Mouse (Mus musculus) thymus, postnatal 25 days (tissue): Measurements from ENCODE around the gene Syk.

Source experiments
- DNase-seq: peaks from one replicate; pipeline ENCODE4 v3.0.0; 2022

Syk gene

DNA sequence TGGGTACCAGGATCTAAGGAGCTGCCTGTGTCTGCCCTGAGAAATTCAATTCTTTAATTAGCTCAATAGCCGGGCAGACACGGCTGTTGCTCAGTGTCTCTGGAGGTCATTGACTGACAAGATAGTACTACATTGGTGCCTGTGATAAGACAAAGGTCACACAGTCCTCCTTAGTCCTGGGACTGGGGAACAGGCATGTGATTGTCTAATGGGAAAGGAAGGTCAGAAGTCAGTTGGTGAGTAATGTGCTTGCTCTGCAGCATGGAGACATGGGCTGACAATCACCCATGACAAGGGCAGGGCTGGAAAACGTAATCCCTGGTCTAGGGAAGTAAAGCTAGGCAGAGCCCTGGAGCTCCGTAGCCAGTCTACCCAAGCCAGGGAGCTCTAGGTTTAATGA is 19.8 kb downstream of the Syk start:
- no peak for DNase-seq

GRCm38 (mm10) chr13:52603704-52604349 is 20.9 kb downstream of the Syk start:
- no peak for DNase-seq

GRCm38 (mm10) chr13:52605006-52605405 is 22.0 kb downstream of the Syk start:
- DNase-seq: no peak

- DNase-seq: no peak
Measured at GRCm38 (mm10) chr13:52605911-52606310, 22.9 kb downstream of the Syk start.

DNA sequence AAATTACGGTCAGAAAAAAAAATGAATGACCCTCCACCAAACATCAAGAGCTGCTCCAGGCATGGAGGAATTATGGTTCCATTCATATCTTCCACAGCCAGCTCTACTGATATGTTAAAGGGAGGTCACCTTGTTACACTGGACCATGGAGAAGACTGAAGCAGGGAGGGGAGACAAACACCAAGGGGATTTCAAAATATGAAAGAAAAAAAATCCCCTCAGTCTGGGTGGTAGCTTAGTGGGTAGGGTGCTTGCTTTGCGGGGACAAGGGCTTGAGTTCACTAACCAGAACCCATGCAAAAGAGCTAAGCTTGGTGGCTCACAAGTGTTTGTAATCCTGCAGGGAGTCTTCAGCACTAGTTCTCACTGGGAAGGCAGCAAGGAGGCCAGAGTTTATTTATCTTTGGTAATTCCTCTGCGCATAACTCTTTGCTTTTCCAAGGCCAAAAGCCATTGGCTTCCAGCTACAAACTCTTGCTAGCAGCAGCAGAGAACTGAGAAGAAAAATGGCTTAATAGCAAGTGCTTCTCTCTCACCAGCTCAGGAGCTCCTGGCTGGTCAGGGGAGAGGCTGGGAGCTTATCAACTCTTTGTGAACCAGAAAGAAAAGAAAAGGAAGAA is 23.8 kb downstream of the Syk start:
- DNase-seq: no peak

DNA sequence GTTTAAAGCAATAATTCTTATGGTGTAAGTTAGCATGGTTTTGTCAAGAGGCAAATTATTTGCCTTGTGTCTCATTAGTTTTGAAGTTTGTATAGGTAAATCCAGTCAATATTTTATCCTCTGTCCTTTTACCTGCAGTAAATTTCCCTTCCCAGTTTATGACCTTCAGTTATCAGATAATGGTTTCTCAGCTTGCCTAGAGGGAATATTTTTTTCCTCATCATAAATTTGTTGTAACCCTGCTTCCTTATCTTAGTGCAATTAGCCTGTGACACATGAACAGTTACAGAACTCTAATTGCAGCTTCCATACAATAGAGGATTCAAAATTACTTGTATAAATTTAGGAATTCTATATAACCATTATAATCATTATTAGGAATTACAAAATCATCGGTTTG is 25.0 kb downstream of the Syk start:
- no peak for DNase-seq

DNA sequence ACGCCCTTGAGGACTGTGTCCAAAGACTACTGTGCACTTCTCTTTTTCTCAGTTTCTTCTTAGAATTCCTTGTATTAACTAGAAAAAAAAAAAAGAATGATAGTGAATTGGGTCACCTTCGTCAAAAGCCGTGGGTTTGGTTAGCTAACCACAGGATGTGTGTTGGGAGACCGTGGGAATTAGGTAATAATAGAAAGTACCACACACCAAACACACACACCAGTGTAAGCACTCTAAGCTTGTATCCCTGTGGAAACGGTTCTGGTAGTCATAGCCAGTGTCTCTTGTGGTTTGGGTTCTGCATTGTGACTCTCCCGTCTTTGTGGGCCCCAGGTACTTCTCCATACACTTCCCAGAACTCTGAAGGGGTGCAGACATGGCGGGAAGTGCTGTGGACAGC is 27.5 kb downstream of the Syk start:
- DNase-seq: no peak

DNA sequence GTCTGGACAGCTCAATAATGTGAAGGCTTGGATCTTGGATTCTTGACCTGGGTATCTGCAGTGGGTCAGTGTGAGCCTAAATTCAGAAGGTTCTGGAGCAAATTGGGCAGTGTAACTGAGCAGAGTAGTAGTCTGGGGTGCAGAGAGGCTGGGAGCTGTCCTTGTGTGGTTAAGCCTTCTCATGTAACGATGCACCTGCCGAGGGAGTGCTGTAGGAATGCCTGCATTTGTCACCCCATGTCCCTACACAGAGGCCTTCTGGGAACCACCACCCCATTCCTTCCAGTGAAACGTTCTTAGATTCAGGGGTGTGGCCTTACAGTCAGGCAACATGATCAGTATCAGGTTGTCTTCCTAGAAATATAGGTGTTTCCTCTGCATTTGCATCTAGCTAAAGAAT is 30.3 kb downstream of the Syk start:
- DNase-seq: no peak

DNA sequence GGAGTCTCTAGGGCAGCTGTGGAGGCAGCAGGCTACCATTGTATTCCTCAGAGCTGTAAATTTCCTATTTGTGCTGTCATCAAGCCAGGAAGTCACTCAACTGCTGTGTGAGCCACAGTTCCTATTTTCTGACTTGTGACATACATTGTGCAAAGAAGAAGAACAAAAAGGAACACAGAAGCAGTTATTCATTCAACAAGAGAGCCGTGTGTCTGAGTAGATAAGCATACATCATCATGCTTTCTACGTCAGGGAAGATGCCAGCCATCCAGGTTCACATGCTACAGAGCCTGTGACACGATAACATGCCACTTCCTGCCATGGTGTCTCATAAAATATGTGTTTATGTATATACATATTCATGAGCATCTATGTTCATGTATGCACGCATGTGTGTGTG is 32.1 kb downstream of the Syk start:
- peak; percentile 16 for DNase-seq

- DNase-seq: no peak
Measured at GRCm38 (mm10) chr13:52617096-52617714, 34.2 kb downstream of the Syk start.

DNA sequence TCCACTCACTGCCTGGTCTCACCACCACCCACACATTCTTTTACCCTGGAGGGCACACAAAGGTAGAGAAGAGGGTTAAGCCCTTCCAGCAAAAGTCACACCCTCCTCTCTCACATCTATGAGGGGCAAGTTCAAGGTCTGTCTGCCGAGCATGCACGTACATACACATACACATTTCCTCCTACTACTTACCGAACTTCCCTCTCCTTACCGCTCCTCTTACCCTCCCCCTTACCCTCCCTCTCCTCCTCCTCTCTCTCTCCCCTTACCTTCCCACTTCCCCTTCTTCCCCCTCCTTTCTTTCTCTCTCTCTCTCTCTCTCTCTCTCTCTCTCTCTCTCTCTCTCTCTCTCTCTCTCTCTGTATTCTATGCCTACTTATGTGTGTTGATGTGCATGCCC is 35.6 kb downstream of the Syk start:
- DNase-seq: no peak

GRCm38 (mm10) chr13:52619482-52619881 is 36.5 kb downstream of the Syk start:
- DNase-seq: no peak

DNA sequence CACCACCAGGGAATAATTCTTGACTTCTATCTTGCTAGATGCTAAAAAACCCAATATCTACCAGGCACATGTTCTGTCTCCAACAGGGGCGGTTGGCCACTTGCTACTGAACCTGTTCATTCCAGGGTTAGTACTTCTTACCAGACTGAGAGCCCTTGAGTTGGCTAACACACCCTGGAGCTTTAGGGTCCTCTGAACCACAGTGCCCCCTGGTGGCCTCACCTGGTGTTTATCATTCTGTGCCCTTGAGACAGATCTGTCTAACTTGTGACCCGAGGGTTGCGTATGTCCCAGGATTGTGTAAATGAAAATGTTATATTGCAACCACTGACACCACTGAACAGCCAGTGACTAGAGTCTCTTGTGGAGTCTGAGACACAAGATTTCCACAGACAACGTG is 41.1 kb downstream of the Syk start:
- DNase-seq: peak; percentile 84

DNA sequence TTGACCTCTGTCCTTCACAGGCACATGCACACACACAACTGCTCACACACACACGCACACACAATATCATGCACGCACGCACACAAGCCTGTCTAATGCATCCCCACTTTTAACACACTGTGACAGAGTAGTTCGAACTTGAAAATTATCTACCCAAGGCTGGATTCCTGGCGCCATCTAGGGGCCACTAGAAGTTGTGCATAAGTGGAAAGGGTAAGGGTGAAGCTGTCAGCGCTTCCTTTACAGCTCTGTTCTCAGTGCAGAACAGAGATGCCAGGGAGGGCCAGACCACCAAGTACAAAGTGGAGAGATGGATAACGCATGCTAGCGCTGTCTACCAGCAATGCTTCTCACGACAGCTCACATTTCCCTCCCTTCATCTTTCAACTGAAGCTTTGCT is 45.6 kb downstream of the Syk start:
- DNase-seq: peak; percentile 69

- no peak for DNase-seq
Measured at GRCm38 (mm10) chr13:52631624-52632023, 48.7 kb downstream of the Syk start.

DNA sequence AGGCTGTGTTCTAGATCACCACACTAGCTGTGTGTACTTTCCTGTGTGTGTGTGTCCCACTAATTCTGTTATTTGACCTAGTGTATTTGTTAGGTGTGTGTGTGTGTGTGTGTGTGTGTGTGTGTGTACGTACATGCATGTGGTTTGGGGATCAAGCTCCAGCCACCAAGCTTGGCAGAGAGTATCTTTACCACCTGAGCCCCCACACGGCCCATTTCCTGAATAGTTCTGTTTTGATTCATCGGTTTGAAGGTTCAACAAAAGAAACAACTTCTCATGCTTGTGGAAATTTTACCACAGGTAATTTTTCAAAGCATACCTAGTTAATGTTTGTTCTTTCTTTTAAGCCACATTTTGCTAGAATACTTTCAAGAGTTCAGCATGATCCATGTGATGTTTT is 52.5 kb downstream of the Syk start:
- DNase-seq: no peak

GRCm38 (mm10) chr13:52636176-52636748 is 53.3 kb downstream of the Syk start:
- DNase-seq: no peak

DNA sequence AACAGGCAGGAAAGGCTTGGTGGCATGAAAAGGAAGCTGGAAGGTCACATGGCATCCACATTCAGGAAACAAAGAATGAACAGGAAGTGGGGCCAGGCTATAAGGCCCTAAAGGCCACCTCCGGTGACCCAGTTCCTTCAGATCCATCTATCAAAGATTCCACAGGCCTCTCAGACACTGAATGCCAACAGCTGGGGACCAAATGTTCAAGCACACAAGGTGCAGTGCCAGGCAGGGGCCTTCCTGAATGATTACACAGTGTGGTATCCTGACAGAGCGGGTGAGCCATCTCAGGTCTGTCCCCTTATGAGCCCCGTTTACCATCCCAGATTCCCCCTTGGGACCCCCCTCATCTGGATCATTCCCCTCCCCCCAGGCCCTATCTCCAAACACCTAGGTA is 63.6 kb downstream of the Syk start:
- DNase-seq: no peak

- no peak for DNase-seq
Measured at GRCm38 (mm10) chr13:52647996-52648712, 65.2 kb downstream of the Syk start.

DNA sequence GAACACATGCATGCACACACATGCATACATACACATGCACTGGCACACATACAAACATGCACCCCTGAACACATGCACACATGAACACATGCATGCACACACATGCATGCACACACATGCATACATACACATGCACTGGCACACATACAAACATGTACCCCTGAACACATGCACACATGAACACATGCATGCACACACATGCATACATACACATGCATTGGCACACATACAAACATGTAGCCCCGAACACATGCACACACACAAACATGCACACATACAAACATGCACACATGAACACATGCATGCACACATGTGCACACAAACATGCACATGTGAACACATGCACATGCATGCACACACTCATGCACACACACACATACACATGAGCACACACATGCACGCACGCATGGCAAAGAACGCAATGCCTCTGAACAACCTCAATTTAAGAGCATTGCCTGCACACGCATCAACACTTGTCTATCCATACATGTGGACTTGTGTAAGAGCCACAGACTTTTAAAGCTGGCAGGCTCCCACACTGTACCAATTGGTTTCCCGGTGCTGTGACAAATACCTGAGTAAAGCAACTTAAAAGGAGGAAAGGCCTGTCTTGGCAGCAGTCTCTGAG is 66.9 kb downstream of the Syk start:
- DNase-seq: no peak

DNA sequence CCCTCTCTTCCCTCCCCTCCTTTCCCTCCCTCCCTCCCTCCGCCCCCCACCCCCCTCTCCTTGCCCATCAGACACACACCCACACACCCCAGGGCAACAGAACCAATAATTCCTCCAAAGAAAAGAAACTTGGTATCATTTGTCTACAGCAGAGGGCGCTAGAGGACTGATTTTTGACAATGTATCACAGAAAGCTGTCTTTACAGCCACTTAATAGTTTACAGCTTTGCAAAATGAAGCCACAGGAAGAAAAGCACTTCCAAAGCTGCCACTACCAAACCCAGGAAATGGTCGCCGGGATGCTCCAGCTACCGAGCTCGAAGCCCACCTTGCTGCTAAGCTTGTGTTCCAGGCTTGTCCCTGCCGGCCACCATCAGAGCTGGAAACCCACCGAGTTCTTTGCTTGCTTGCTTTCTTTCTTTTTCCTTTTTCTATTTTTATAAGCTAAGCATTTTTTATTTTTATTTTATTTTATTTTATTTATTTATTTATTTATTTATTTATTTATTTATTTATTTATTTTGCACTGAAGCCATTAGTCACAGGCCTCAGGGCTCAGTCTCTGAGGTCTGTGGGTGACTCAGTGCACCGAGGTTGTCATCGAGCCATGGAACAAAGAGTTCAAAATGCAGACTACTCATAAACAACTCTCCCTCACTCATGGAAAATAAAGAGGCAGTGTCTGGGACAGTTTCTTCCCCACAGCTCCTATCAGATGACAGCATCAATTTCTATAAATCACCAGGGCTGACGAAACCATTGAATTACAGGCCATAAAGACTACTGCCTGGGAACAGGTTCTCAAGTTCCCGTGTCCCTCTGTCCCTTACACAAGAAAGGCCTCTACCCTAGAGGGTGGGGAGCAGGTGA is 68.6 kb downstream of the Syk start:
- DNase-seq: peak; percentile 32

DNA sequence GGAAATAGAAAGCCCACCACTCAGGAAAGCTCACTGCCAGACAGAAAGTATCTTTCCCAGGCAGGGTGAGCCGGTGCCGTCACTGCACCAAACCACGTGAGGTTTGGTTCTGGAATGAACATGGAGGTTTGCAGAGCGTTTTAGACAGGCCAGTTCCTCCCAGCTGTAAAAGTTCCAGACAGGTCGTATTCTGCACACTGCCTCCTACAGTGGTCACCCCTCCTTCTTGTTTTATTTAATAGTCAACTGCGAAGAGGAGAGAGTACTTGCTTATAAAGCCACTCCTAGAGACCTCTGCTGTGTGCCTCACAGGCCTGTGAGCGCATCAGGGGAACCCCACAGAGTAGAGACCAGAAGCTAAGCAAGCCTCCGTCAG is 69.3 kb downstream of the Syk start:
- DNase-seq: no peak
